Mouse (Mus musculus) liver, postnatal 0 days (tissue): ENCODE results near the gene Afg1l. TPM values are rescaled to one million over a fixed set of nuclear protein-coding genes. Genes with fewer than 3 reads are reported as not detected.
A peak's percentile ranks its signal among the peaks of the same experiment; 100 is the strongest.

Source experiments
- ATAC-seq: fragments of 200-750 bp; cut with Nextera tagmentation; 2 replicates; pipeline ENCODE4 v1.8.0; 2017; ENCODE audit warnings: mild to moderate bottlenecking, moderate library complexity
- DNase-seq: peaks from one replicate; pipeline ENCODE4 v3.0.0-alpha.2; 2016
- H3K27ac ChIP-seq: fragments of 300-500 bp; sonication (generic); 2 replicates; pipeline ENCODE4 v1.5.1; 2014; ENCODE audit warnings: antibody characterized with exemption, moderate library complexity, mild to moderate bottlenecking, low read depth
- H3K27me3 ChIP-seq: fragments of 300-500 bp; sonication (generic); 2 replicates; pipeline ENCODE4 v1.6.1; 2014; ENCODE audit warnings: low read length, control low read depth, mixed read lengths; ENCODE audit not compliant: insufficient read depth
- H3K36me3 ChIP-seq: fragments of 300-500 bp; sonication (generic); replicated peaks from 2 replicates; pipeline ENCODE4 v1.6.1; 2014; ENCODE audit warnings: mild to moderate bottlenecking, control low read depth, low read length, moderate library complexity, mixed read lengths; ENCODE audit not compliant: insufficient read depth
- H3K4me1 ChIP-seq: fragments of 300-500 bp; sonication (generic); 2 replicates; pipeline ENCODE4 v1.6.1; 2014; ENCODE audit warnings: antibody characterized with exemption, mild to moderate bottlenecking, control low read depth; ENCODE audit not compliant: insufficient read depth
- H3K4me2 ChIP-seq: fragments of 300-500 bp; sonication (generic); 2 replicates; pipeline ENCODE4 v1.6.1; 2014; ENCODE audit warnings: low read depth, mild to moderate bottlenecking, low read length, moderate library complexity, mixed read lengths
- H3K4me3 ChIP-seq: fragments of 300-500 bp; sonication (generic); 2 replicates; pipeline ENCODE4 v1.5.1; 2014; ENCODE audit warnings: low read depth, low read length
- H3K9ac ChIP-seq: fragments of 300-500 bp; sonication (generic); replicated peaks from 2 replicates; pipeline ENCODE4 v1.6.1; 2014; ENCODE audit warnings: mild to moderate bottlenecking, moderate library complexity
- H3K9me3 ChIP-seq: fragments of 300-500 bp; sonication (generic); 2 replicates; pipeline ENCODE4 v1.6.1; 2016; ENCODE audit warnings: mild to moderate bottlenecking, control low read depth, low read length, mixed read lengths
- CTCF ChIP-seq: sonication (generic); IDR thresholded peaks from 2 replicates; pipeline ENCODE4 v1.5.1; 2016; ENCODE audit warnings: antibody characterized with exemption, low read depth
- EP300 ChIP-seq: IDR thresholded peaks from 2 replicates; pipeline ENCODE4 v1.6.1; 2016; ENCODE audit warnings: antibody characterized with exemption, low read depth, mild to moderate bottlenecking
- WGBS: fragments of 180-500 bp; shearing (Covaris S2); extraction: QIAGEN DNeasy Blood & Tissue Kit; methylation state at CpG from one replicate; pipeline ENCODE4 v1.1.7; 2014; ENCODE audit not compliant: insufficient replicate concordance; 5-methylcytosine and 5-hydroxymethylcytosine counted together
- polyA plus RNA-seq: library from polyadenylated mRNA; unstranded; fragments of >200 nt; fragmentation: Nextera tagmentation; extraction: Ambion mirVana; gene quantifications from 2 replicates; pipeline ENCODE4 v1.2.1, GENCODE M21; 2015

Afg1l gene
- polyA plus RNA-seq, 1 experiment from 2014 or later, result 2.9 TPM

GRCm38 (mm10) chr10:42464224-42464623 lies 14.1 kb downstream of the Afg1l start:
- WGBS, result 46% methylated on average over 5 of the region's 5 CpGs
- H3K4me3 ChIP-seq, result no peak overlapping the region
- TF ChIP-seq EP300, result no peak
- no peak for DNase-seq
- no peaks in the 10 kb centered on the region; the same call in 1 of the 2 replicates for H3K9me3 ChIP-seq
- no peaks in the 10 kb centered on the region for H3K4me1 ChIP-seq
- no peak overlapping the region for H3K27ac ChIP-seq
- H3K27me3 ChIP-seq, result no peaks in the 10 kb centered on the region
- H3K4me2 ChIP-seq, result no peak overlapping the region
- no peaks in the 10 kb centered on the region for H3K36me3 ChIP-seq
- 0 out of 2 replicates have a peak, but pooled peaks have one; percentile 15 for ATAC-seq
- no peak overlapping the region for H3K9ac ChIP-seq

GRCm38 (mm10) chr10:42457557-42458191 lies 20.7 kb downstream of the Afg1l start:
- Histone ChIP-seq H3K27me3 (no peaks in the 10 kb centered on the region), H3K9ac (no peak overlapping the region), H3K36me3 (no peaks in the 10 kb centered on the region; the same call in 1 of the 2 replicates), H3K27ac (no peak overlapping the region), H3K9me3 (no peaks in the 10 kb centered on the region; the same call in 1 of the 2 replicates), H3K4me3 (no peak overlapping the region), H3K4me1 (no peaks in the 10 kb centered on the region), H3K4me2 (no peak overlapping the region)
- WGBS, result 57% methylated on average over 9 of the region's 9 CpGs
- TF ChIP-seq EP300 (no peak), CTCF (no peak)
- DNase-seq (peak; percentile 28), ATAC-seq (no peak)

GRCm38 (mm10) chr10:42455981-42456380 lies 22.4 kb downstream of the Afg1l start:
- Histone ChIP-seq H3K27me3 (no peaks in the 10 kb centered on the region), H3K4me3 (no peak overlapping the region), H3K9ac (no peak overlapping the region), H3K36me3 (no peaks in the 10 kb centered on the region; the same call in 1 of the 2 replicates), H3K4me1 (no peaks in the 10 kb centered on the region), H3K9me3 (no peaks in the 10 kb centered on the region; the same call in 1 of the 2 replicates), H3K27ac (no peak overlapping the region), H3K4me2 (no peak overlapping the region)
- TF ChIP-seq EP300 (no peak), CTCF (no peak)
- 84% methylated on average over 5 of the region's 5 CpGs for WGBS
- DNase-seq (no peak), ATAC-seq (no peak)

GRCm38 (mm10) chr10:42454690-42455089 lies 23.7 kb downstream of the Afg1l start:
- 89% methylated on average over 6 of the region's 6 CpGs for WGBS
- H3K36me3 ChIP-seq, result no peaks in the 10 kb centered on the region; the same call in 1 of the 2 replicates

GRCm38 (mm10) chr10:42454266-42454665 lies 24.1 kb downstream of the Afg1l start:
- H3K4me2 ChIP-seq, result no peak overlapping the region
- no peaks in the 10 kb centered on the region for H3K27me3 ChIP-seq
- no peak overlapping the region for H3K9ac ChIP-seq
- no peaks in the 10 kb centered on the region for H3K4me1 ChIP-seq
- H3K9me3 ChIP-seq, result no peaks in the 10 kb centered on the region
- H3K36me3 ChIP-seq, result no peaks in the 10 kb centered on the region; the same call in 1 of the 2 replicates
- WGBS, result 82% methylated on average over 11 of the region's 11 CpGs
- no peak overlapping the region for H3K27ac ChIP-seq
- TF ChIP-seq CTCF (no peak), EP300 (no peak)
- DNase-seq (no peak), ATAC-seq (no peak)
- H3K4me3 ChIP-seq, result no peak overlapping the region

More at GRCm38 (mm10) chr10:42454690-42455089, 23.7 kb downstream of the Afg1l start:
- Histone ChIP-seq H3K27ac (no peak overlapping the region), H3K9ac (no peak overlapping the region), H3K4me2 (no peak overlapping the region), H3K4me1 (no peaks in the 10 kb centered on the region), H3K4me3 (no peak overlapping the region), H3K27me3 (no peaks in the 10 kb centered on the region), H3K9me3 (no peaks in the 10 kb centered on the region; the same call in 1 of the 2 replicates)
- ATAC-seq (no peak), DNase-seq (no peak)
- TF ChIP-seq CTCF, result no peak
- TF ChIP-seq EP300, result no peak

GRCm38 (mm10) chr10:42449672-42450071 lies 28.7 kb downstream of the Afg1l start:
- 59% methylated on average over 3 of the region's 4 CpGs for WGBS
- H3K4me2 ChIP-seq, result no peak overlapping the region
- no peak overlapping the region for H3K27ac ChIP-seq
- no peak overlapping the region for H3K9ac ChIP-seq
- DNase-seq (no peak), ATAC-seq (no peak)
- no peaks in the 10 kb centered on the region for H3K9me3 ChIP-seq
- H3K4me1 ChIP-seq, result no peaks in the 10 kb centered on the region
- no peak overlapping the region for H3K4me3 ChIP-seq
- H3K36me3 ChIP-seq, result no peaks in the 10 kb centered on the region; the same call in 1 of the 2 replicates
- H3K27me3 ChIP-seq, result no peaks in the 10 kb centered on the region
- TF ChIP-seq CTCF (no peak), EP300 (no peak)
